Comparison of ENCODE assay signal across 26 mouse cellular contexts in genomic region chr9:61439092-61439491, GRCm38 (mm10).
DNase-seq lines count a peak whose midpoint lies in the region; ATAC-seq and TF ChIP-seq lines count a peak whose summit lies in the region.
"Had no signal": no experiment of that assay in that cellular context is flagged by ENCODE, and none has a peak within 500 bp of the region (broad histone marks: within the 10 kb centered on the region; RNA-seq: fewer than 3 reads in every experiment).

No protein-coding gene starts in this region.

- no peak overlapping the region for H3K9ac ChIP-seq in midbrain, embryonic 15.5 days
- H3K9ac ChIP-seq in embryonic facial prominence, embryonic 14.5 days (ENCODE audit: low read depth, low read length) = no peak overlapping the region
- H3K9ac ChIP-seq: heart, embryonic 15.5 days; hindbrain, embryonic 14.5 days; limb, embryonic 13.5 days; liver, embryonic 13.5 days; midbrain, embryonic 12.5 days; stomach, embryonic 15.5 days had no signal

- peaks cover 49% of the 10 kb centered on the region for H3K27me3 ChIP-seq in midbrain, embryonic 10.5 days (ENCODE audit: low read depth, poor library complexity, severe bottlenecking)
- no peaks in the 10 kb centered on the region for H3K27me3 ChIP-seq in midbrain, embryonic 15.5 days (replicated peaks)
- no peaks in the 10 kb centered on the region for H3K27me3 ChIP-seq in C2C12 (ENCODE audit: control insufficient read depth, insufficient read depth, insufficient read length)
- H3K27me3 ChIP-seq in embryonic facial prominence, embryonic 14.5 days (replicated peaks; ENCODE audit: control insufficient read depth, insufficient read depth, low read length) = no peaks in the 10 kb centered on the region
- H3K27me3 ChIP-seq: stomach, embryonic 15.5 days had no signal

- H3K79me3 ChIP-seq in C2C12 (ENCODE audit: low read depth) = no peaks in the 10 kb centered on the region

- no peak overlapping the region for H3K27ac ChIP-seq in gastrocnemius, adult 2 months
- H3K27ac ChIP-seq in midbrain, embryonic 10.5 days (replicated peaks) = 0 out of 2 replicates have a peak overlapping the region, but pooled peaks have one; percentile 6
- no peak overlapping the region for H3K27ac ChIP-seq in midbrain, embryonic 15.5 days
- H3K27ac ChIP-seq in embryonic facial prominence, embryonic 14.5 days (replicated peaks; ENCODE audit: low read depth, low read length) = no peak overlapping the region
- H3K27ac ChIP-seq: heart, embryonic 15.5 days; hindbrain, embryonic 14.5 days; kidney, postnatal 0 days; limb, embryonic 13.5 days; liver, embryonic 13.5 days; midbrain, embryonic 12.5 days; stomach, embryonic 15.5 days had no signal

- H3K4me3 ChIP-seq in gastrocnemius, adult 2 months = no peak overlapping the region
- no peak overlapping the region for H3K4me3 ChIP-seq in midbrain, embryonic 10.5 days
- no peak overlapping the region for H3K4me3 ChIP-seq in midbrain, embryonic 15.5 days
- no peak overlapping the region for H3K4me3 ChIP-seq in C2C12 (ENCODE audit: insufficient read depth, poor library complexity, severe bottlenecking)
- no peak overlapping the region for H3K4me3 ChIP-seq in embryonic facial prominence, embryonic 14.5 days (ENCODE audit: low read depth, low read length)
- H3K4me3 ChIP-seq: heart, embryonic 15.5 days; limb, embryonic 13.5 days; liver, embryonic 13.5 days; midbrain, embryonic 12.5 days; stomach, embryonic 15.5 days had no signal

- H3K79me2 ChIP-seq in C2C12 (ENCODE audit: control insufficient read depth, insufficient read depth) = no peaks in the 10 kb centered on the region

- no peak for ATAC-seq in midbrain, embryonic 15.5 days (replicated peaks)
- ATAC-seq in embryonic facial prominence, embryonic 14.5 days (ENCODE audit: low read depth) = no peak
- ATAC-seq: activated CD4-positive, CD25-positive, alpha-beta regulatory T cell, adult 4 months; forebrain, embryonic 14.5 days had no signal

- intact Hi-C loops in gastrocnemius, adult 2 months (cut with DNase I) = loop anchor here (5.0 kb wide), 1 partner anchor 67 kb away; the partner anchor contains the start of gene Tle3

- TF ChIP-seq CTCF in gastrocnemius, adult 2 months (IDR thresholded peaks at IDR 0.05) = no peak
- TF ChIP-seq CTCF in C2C12 (IDR thresholded peaks at IDR 0.05; ENCODE audit: control insufficient read depth, insufficient read depth, insufficient read length) = no peak

- H3K4me1 ChIP-seq in midbrain, embryonic 10.5 days = peaks cover 78% of the 10 kb centered on the region
- H3K4me1 ChIP-seq in midbrain, embryonic 15.5 days = peaks cover 26% of the 10 kb centered on the region
- peaks cover 10% of the 10 kb centered on the region; the same call in 1 of the 2 replicates for H3K4me1 ChIP-seq in embryonic facial prominence, embryonic 14.5 days (ENCODE audit: control insufficient read depth, insufficient read depth, low read length)
- H3K4me1 ChIP-seq: liver, embryonic 13.5 days had no signal

- no peaks in the 10 kb centered on the region for H3K9me3 ChIP-seq in midbrain, embryonic 10.5 days (replicated peaks)
- H3K9me3 ChIP-seq in midbrain, embryonic 15.5 days = no peaks in the 10 kb centered on the region
- no peaks in the 10 kb centered on the region for H3K9me3 ChIP-seq in embryonic facial prominence, embryonic 14.5 days (ENCODE audit: control insufficient read depth, low read length)
- H3K9me3 ChIP-seq: heart, embryonic 15.5 days; limb, embryonic 13.5 days; liver, embryonic 13.5 days; midbrain, embryonic 12.5 days; stomach, embryonic 15.5 days had no signal

- no peak overlapping the region for H3K4me2 ChIP-seq in midbrain, embryonic 15.5 days
- no peak overlapping the region for H3K4me2 ChIP-seq in embryonic facial prominence, embryonic 14.5 days (ENCODE audit: low read depth, low read length)
- H3K4me2 ChIP-seq: heart, embryonic 15.5 days; hindbrain, embryonic 14.5 days; limb, embryonic 13.5 days; liver, embryonic 13.5 days; midbrain, embryonic 12.5 days; stomach, embryonic 15.5 days had no signal

- H3K36me3 ChIP-seq in midbrain, embryonic 10.5 days = no peaks in the 10 kb centered on the region
- no peaks in the 10 kb centered on the region for H3K36me3 ChIP-seq in midbrain, embryonic 15.5 days (replicated peaks)
- no peaks in the 10 kb centered on the region for H3K36me3 ChIP-seq in C2C12 (ENCODE audit: control insufficient read depth, insufficient read depth)
- no peaks in the 10 kb centered on the region for H3K36me3 ChIP-seq in embryonic facial prominence, embryonic 14.5 days (ENCODE audit: control insufficient read depth, insufficient read depth, low read length)
- H3K36me3 ChIP-seq: heart, embryonic 15.5 days; limb, embryonic 13.5 days; liver, embryonic 13.5 days; midbrain, embryonic 12.5 days; stomach, embryonic 15.5 days had no signal

- peak; percentile 34 for DNase-seq in gastrocnemius, adult 2 months
- no peak for DNase-seq in gastrocnemius, adult 8-10 months (ENCODE audit: low spot score in 2 of 2)
- DNase-seq in midbrain, embryonic 10.5 days (ENCODE audit: low spot score) = no peak
- DNase-seq in embryonic facial prominence, embryonic 14.5 days (ENCODE audit: low spot score) = peak; percentile 42
- DNase-seq in layer of hippocampus, postnatal 14 days (ENCODE audit: low spot score in 2 of 2) = no peak
- no peak for DNase-seq in layer of hippocampus, adult 9-10 months (ENCODE audit: low spot score)
- DNase-seq: adrenal gland, adult 8-10 months; cerebellum, adult 18-20 months; heart, postnatal 36 days; kidney, adult 2 months; liver, embryonic 13.5 days; lung, adult 2 months; lung, postnatal 14 days; right cerebral cortex, adult 18-20 months; right cerebral cortex, postnatal 4 days; thymus, postnatal 36 days had no signal

- WGBS in midbrain, embryonic 10.5 days = 70% methylated on average over 6 of the region's 6 CpGs
- 61% methylated on average over 6 of the region's 6 CpGs for WGBS in midbrain, embryonic 15.5 days
- 66% methylated on average over 6 of the region's 6 CpGs for WGBS in embryonic facial prominence, embryonic 14.5 days

- no peak overlapping the region for H3ac ChIP-seq in C2C12 (ENCODE audit: control insufficient read depth, insufficient read length, low read depth)

TF ChIP-seq in C2C12, 6 proteins besides CTCF, POLR2A, EP300 and RAD21:
- TF ChIP-seq MYOD1 (IDR thresholded peaks at IDR 0.05; ENCODE audit: control insufficient read depth, insufficient read length, low read depth) (peak; percentile 24), USF1 (IDR thresholded peaks at IDR 0.05; ENCODE audit: low read depth) (no peak)

Comparison
In these comparisons a context has a peak if more than half of its experiments do, and no peak if none do; other contexts are left out.
1. DNase-seq: peak in gastrocnemius, adult 2 months (single experiment) and embryonic facial prominence, embryonic 14.5 days (single experiment); none in gastrocnemius, adult 8-10 months (0 of 2), midbrain, embryonic 10.5 days (single experiment), layer of hippocampus, postnatal 14 days (0 of 2) and layer of hippocampus, adult 9-10 months (single experiment).